Mouse (Mus musculus): Measurements from ENCODE around the gene Car10.

The Car10 gene

GRCm38 (mm10) chr11:93497896-93498295 lies 400.1 kb downstream of the Car10 start:
- DNase-seq (ENCODE audit: low read depth, low spot score), result no peak

- DNase-seq (ENCODE audit: low read depth, low spot score), result peak; percentile 16
Measured at GRCm38 (mm10) chr11:93500442-93500841, 402.6 kb downstream of the Car10 start.

GRCm38 (mm10) chr11:93501671-93502070 lies 403.8 kb downstream of the Car10 start:
- no peak for DNase-seq (ENCODE audit: low read depth, low spot score)

GRCm38 (mm10) chr11:93502864-93503263 lies 405.0 kb downstream of the Car10 start:
- DNase-seq (ENCODE audit: low read depth, low spot score), result no peak

- DNase-seq (ENCODE audit: low read depth, low spot score), result no peak
Measured at GRCm38 (mm10) chr11:93503469-93503868, 405.6 kb downstream of the Car10 start.

GRCm38 (mm10) chr11:93509527-93510235 lies 411.9 kb downstream of the Car10 start:
- no peak for DNase-seq (ENCODE audit: low read depth, low spot score)

- DNase-seq (ENCODE audit: low read depth, low spot score), result no peak
Measured at GRCm38 (mm10) chr11:93512843-93513242, 415.0 kb downstream of the Car10 start.

- DNase-seq (ENCODE audit: low read depth, low spot score), result no peak
Measured at GRCm38 (mm10) chr11:93514396-93514795, 416.6 kb downstream of the Car10 start.

- no peak for DNase-seq (ENCODE audit: low read depth, low spot score)
Measured at GRCm38 (mm10) chr11:93515566-93515965, 417.7 kb downstream of the Car10 start.

- DNase-seq (ENCODE audit: low read depth, low spot score), result no peak
Measured at GRCm38 (mm10) chr11:93516216-93516615, 418.4 kb downstream of the Car10 start.

GRCm38 (mm10) chr11:93516946-93517345 lies 419.1 kb downstream of the Car10 start:
- no peak for DNase-seq (ENCODE audit: low read depth, low spot score)

- DNase-seq (ENCODE audit: low read depth, low spot score), result no peak
Measured at GRCm38 (mm10) chr11:93522501-93522900, 424.7 kb downstream of the Car10 start.

GRCm38 (mm10) chr11:93525921-93526320 lies 428.1 kb downstream of the Car10 start:
- DNase-seq (ENCODE audit: low read depth, low spot score), result peak; percentile 38

- DNase-seq (ENCODE audit: low read depth, low spot score), result no peak
Measured at GRCm38 (mm10) chr11:93531029-93531680, 433.3 kb downstream of the Car10 start.

GRCm38 (mm10) chr11:93536244-93536643 lies 438.4 kb downstream of the Car10 start:
- no peak for DNase-seq (ENCODE audit: low read depth, low spot score)

- DNase-seq (ENCODE audit: low read depth, low spot score), result no peak
Measured at GRCm38 (mm10) chr11:93548904-93549303, 451.1 kb downstream of the Car10 start.

- DNase-seq (ENCODE audit: low read depth, low spot score), result peak; percentile 53
Measured at GRCm38 (mm10) chr11:93550908-93551307, 453.1 kb downstream of the Car10 start.

- no peak for DNase-seq (ENCODE audit: low read depth, low spot score)
Measured at GRCm38 (mm10) chr11:93559118-93559517, 461.3 kb downstream of the Car10 start.

- DNase-seq (ENCODE audit: low read depth, low spot score), result no peak
Measured at GRCm38 (mm10) chr11:93560570-93560969, 462.7 kb downstream of the Car10 start.

GRCm38 (mm10) chr11:93562330-93562865 lies 464.6 kb downstream of the Car10 start:
- DNase-seq (ENCODE audit: low read depth, low spot score), result no peak

GRCm38 (mm10) chr11:93565756-93566155 lies 467.9 kb downstream of the Car10 start:
- no peak for DNase-seq (ENCODE audit: low read depth, low spot score)

- DNase-seq (ENCODE audit: low read depth, low spot score), result no peak
Measured at GRCm38 (mm10) chr11:93571917-93572641, 474.3 kb downstream of the Car10 start.
